Mouse (Mus musculus) embryo, embryonic 11.5 days (tissue): ENCODE data around the gene Nudt4.

Experiments
- DNase-seq: peaks from one replicate; pipeline ENCODE4 v3.0.0-alpha.2; 2012; ENCODE audit warnings: low read depth, low spot score

Nudt4 gene

GRCm38 (mm10) chr10:95563851-95564845, at the start of gene Nudt4:
Gene Nudt4 (minus strand): TSS chr10:95564146.
- peak; percentile 91 for DNase-seq

- DNase-seq, result no peak
These were observed 47.4 kb upstream of the Nudt4 start for GRCm38 (mm10) chr10:95611331-95611721.

GRCm38 (mm10) chr10:95610666-95611330, 46.9 kb upstream of the Nudt4 start:
- no peak for DNase-seq

- DNase-seq, result no peak
These were observed 41.1 kb upstream of the Nudt4 start for GRCm38 (mm10) chr10:95604979-95605613.

GRCm38 (mm10) chr10:95600527-95600926, 36.6 kb upstream of the Nudt4 start:
- no peak for DNase-seq

GRCm38 (mm10) chr10:95599740-95600139, 35.8 kb upstream of the Nudt4 start:
- no peak for DNase-seq

- DNase-seq, result no peak
These were observed 34.2 kb upstream of the Nudt4 start for GRCm38 (mm10) chr10:95598056-95598587.

- DNase-seq, result no peak
These were observed 32.1 kb upstream of the Nudt4 start for GRCm38 (mm10) chr10:95595852-95596639.

GRCm38 (mm10) chr10:95594414-95594813, 30.5 kb upstream of the Nudt4 start:
- no peak for DNase-seq

- DNase-seq, result no peak
These were observed 27.3 kb upstream of the Nudt4 start for GRCm38 (mm10) chr10:95591257-95591656.

GRCm38 (mm10) chr10:95590196-95590595, 26.2 kb upstream of the Nudt4 start:
- DNase-seq, result no peak

- DNase-seq, result no peak
These were observed 25.2 kb upstream of the Nudt4 start for GRCm38 (mm10) chr10:95589196-95589595.

GRCm38 (mm10) chr10:95587509-95588220, 23.7 kb upstream of the Nudt4 start:
- DNase-seq, result no peak

- DNase-seq, result no peak
These were observed 21.6 kb upstream of the Nudt4 start for GRCm38 (mm10) chr10:95585554-95585953.

GRCm38 (mm10) chr10:95577567-95577950, 13.6 kb upstream of the Nudt4 start:
- DNase-seq, result no peak

GRCm38 (mm10) chr10:95576876-95577566, 13.1 kb upstream of the Nudt4 start:
- no peak for DNase-seq

GRCm38 (mm10) chr10:95575839-95576380, 12.0 kb upstream of the Nudt4 start:
- no peak for DNase-seq

- no peak for DNase-seq
These were observed 11.0 kb upstream of the Nudt4 start for GRCm38 (mm10) chr10:95574994-95575393.

- DNase-seq, result no peak
These were observed 5.5 kb upstream of the Nudt4 start for GRCm38 (mm10) chr10:95569441-95569840.

GRCm38 (mm10) chr10:95568016-95568415, 4.1 kb upstream of the Nudt4 start:
- DNase-seq, result no peak
